ENCODE assay signal across 9 mouse cellular contexts in the genomic region with DNA sequence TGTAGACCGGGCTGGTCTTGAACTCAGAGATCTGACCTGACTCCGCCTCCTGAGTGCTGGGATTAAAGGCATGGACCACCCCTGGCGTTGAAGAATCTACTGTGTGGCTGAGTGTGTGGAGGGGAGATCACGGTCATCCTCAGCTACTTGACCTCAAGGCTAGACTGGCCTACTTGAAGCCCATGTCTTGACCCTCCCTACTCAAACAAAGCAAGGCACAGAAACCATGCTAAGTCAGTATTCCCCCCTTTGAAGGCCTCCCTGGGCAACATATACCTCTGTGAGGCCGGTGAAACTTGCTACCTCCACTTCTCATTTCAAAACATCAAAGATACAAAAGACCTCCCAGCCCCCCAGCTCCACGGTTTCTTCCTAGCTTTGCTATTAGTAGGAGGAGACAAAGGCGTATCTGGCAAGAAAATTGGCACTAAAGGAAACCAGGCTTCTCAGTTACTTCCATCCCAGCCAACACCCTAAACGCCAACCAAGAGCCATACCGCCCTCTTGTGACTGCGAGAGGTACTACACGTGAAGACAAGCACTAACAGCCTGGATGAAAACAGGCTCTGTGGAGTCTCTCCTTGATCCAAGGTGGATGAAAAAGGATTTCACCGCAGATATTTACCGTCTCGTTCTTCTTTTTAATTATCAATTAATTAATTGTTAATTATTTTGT. TPM values are rescaled to one million over a fixed set of nuclear protein-coding genes. Genes with fewer than 3 reads are reported as not detected.
DNase-seq lines count a peak whose midpoint lies in the region; ATAC-seq lines count a peak whose summit lies in the region.
"Had no signal": no experiment of that assay in that cellular context is flagged by ENCODE, and none has a peak within 500 bp of the region (broad histone marks: within the 10 kb centered on the region; RNA-seq: fewer than 3 reads in every experiment).

No protein-coding gene starts in this region.

- no peak overlapping the region for H3K4me3 ChIP-seq in liver, embryonic 11.5 days (ENCODE audit: low read depth, low read length)
- H3K4me3 ChIP-seq: heart, embryonic 15.5 days had no signal

- no peaks in the 10 kb centered on the region for H3K9me3 ChIP-seq in liver, embryonic 11.5 days (ENCODE audit: control insufficient read depth, low read length)
- H3K9me3 ChIP-seq: heart, embryonic 15.5 days had no signal

- H3K9ac ChIP-seq in liver, embryonic 11.5 days (ENCODE audit: low read depth, low read length): 0 out of 2 replicates have a peak overlapping the region, but pooled peaks have one; percentile 12
- H3K9ac ChIP-seq: heart, embryonic 15.5 days had no signal

- ATAC-seq in granulocyte monocyte progenitor cell, adult 5-6 weeks (replicated peaks; ENCODE audit: poor library complexity, severe bottlenecking): peak; percentile 80
- ATAC-seq in liver, embryonic 11.5 days (replicated peaks; ENCODE audit: low FRiP score): no peak; the same call in 1 of the 2 replicates

- H3K27me3 ChIP-seq in liver, embryonic 11.5 days (replicated peaks; ENCODE audit: control insufficient read depth, insufficient read depth, low read length): no peaks in the 10 kb centered on the region

- H3K36me3 ChIP-seq in liver, embryonic 11.5 days (ENCODE audit: control insufficient read depth, insufficient read depth, low read length): no peaks in the 10 kb centered on the region
- H3K36me3 ChIP-seq: heart, embryonic 15.5 days had no signal

- H3K4me1 ChIP-seq in liver, embryonic 11.5 days (replicated peaks; ENCODE audit: control insufficient read depth, insufficient read depth, low read length): no peaks in the 10 kb centered on the region

- 29% methylated on average over 14 of the region's 14 CpGs for WGBS in liver, embryonic 11.5 days

- H3K27ac ChIP-seq in liver, embryonic 11.5 days (ENCODE audit: low read depth, low read length): no peak overlapping the region
- H3K27ac ChIP-seq: heart, embryonic 15.5 days had no signal

- peak; percentile 72 for DNase-seq in CD4-positive helper T cell, adult 2 months (ENCODE audit: low read depth, low spot score)
- peak; percentile 92 for DNase-seq in adrenal gland, postnatal 10 days
- DNase-seq in embryo, embryonic 9.5 days (ENCODE audit: extremely low spot score): peak; percentile 88
- peak; percentile 93 for DNase-seq in kidney, postnatal 10 days
- DNase-seq in liver, embryonic 11.5 days (ENCODE audit: low spot score): peak; percentile 79
- DNase-seq in ovary, adult 18-20 months (ENCODE audit: low spot score): peak; percentile 62
- peak; percentile 58 to 82 for DNase-seq in thymus, postnatal 10 days (ENCODE audit: low spot score in 2 of 2)

- no peak overlapping the region for H3K4me2 ChIP-seq in liver, embryonic 11.5 days
- H3K4me2 ChIP-seq: heart, embryonic 15.5 days had no signal

RNA-seq across cellular contexts. Expression of a gene that starts 39.9 kb away (rescaled TPM):
- 10 to 100 TPM; 48.8 to 61.1 TPM for total RNA-seq in adrenal gland, postnatal 10 days (2021)
- total RNA-seq in granulocyte monocyte progenitor cell, adult 5-6 weeks (2014; fragmentation: Nextera tagmentation): 66.4 and 89.6 TPM in 2 replicates
- total RNA-seq in granulocyte monocyte progenitor cell, adult 5-6 weeks (2017): 74.5 and 77.2 TPM in 2 replicates
- polyA plus RNA-seq in liver, embryonic 11.5 days (2014; fragmentation: Nextera tagmentation; extraction: Ambion mirVana): 86.5 and 94.0 TPM in 2 replicates

RNA-seq across cellular contexts. Expression of a gene that starts 44.4 kb away (rescaled TPM):
- 1 to 10 TPM; 7.3 to 8.0 TPM for total RNA-seq in adrenal gland, postnatal 10 days (2021)
- total RNA-seq in granulocyte monocyte progenitor cell, adult 5-6 weeks (2014; fragmentation: Nextera tagmentation): 0.24 and 0.98 TPM in 2 replicates
- total RNA-seq in granulocyte monocyte progenitor cell, adult 5-6 weeks (2017): 1.5 TPM in 1 of 2 replicates, not detected in the other
- 44.8 and 53.0 TPM in 2 replicates for polyA plus RNA-seq in liver, embryonic 11.5 days (2014; fragmentation: Nextera tagmentation; extraction: Ambion mirVana)
